Mouse (Mus musculus) kidney, adult 2 months (tissue): ENCODE data around the gene Hmox2. TPM values are rescaled to one million over a fixed set of nuclear protein-coding genes. Genes with fewer than 3 reads are reported as not detected.

Experiments
- DNase-seq: peaks from one replicate; pipeline ENCODE4 v3.0.0; 2021
- H3K27ac ChIP-seq: fragments of 200-500 bp; 2 replicates; pipeline ENCODE4 v1.5.1; 2012; ENCODE audit warnings: low read depth, low read length, control low read depth, inconsistent platforms; ENCODE audit not compliant: insufficient read depth
- H3K27me3 ChIP-seq: fragments of 200-500 bp; replicated peaks from 2 replicates; pipeline ENCODE4 v1.6.1; 2012; ENCODE audit warnings: mild to moderate bottlenecking, moderate library complexity, low read length, inconsistent platforms; ENCODE audit not compliant: control insufficient read depth, insufficient read depth
- H3K36me3 ChIP-seq: fragments of 200-500 bp; 2 replicates; pipeline ENCODE4 v1.6.1; 2012; ENCODE audit warnings: mild to moderate bottlenecking, moderate library complexity, low read length, inconsistent platforms; ENCODE audit not compliant: control insufficient read depth, insufficient read depth
- H3K4me1 ChIP-seq: fragments of 200-500 bp; 2 replicates; pipeline ENCODE4 v1.6.1; 2011; ENCODE audit warnings: low read length; ENCODE audit not compliant: control insufficient read depth, insufficient read depth
- H3K4me3 ChIP-seq: fragments of 200-500 bp; 2 replicates; pipeline ENCODE4 v1.5.1; 2011; ENCODE audit warnings: mild to moderate bottlenecking, low read depth, low read length, control low read depth; ENCODE audit not compliant: insufficient read depth
- CTCF ChIP-seq: fragments of 200-500 bp; conservative IDR thresholded peaks from 2 replicates; pipeline ENCODE4 v1.5.1; 2011; ENCODE audit warnings: low read depth, mild to moderate bottlenecking, control low read depth, low read length, moderate library complexity, mixed read lengths; ENCODE audit not compliant: insufficient read depth, insufficient read length
- POLR2A ChIP-seq: fragments of 200-500 bp; IDR thresholded peaks from one replicate; pipeline ENCODE4 v1.6.1; 2011; ENCODE audit warnings: low read depth, low read length, control low read depth
- WGBS: fragments of 180-500 bp; shearing (Covaris S2); methylation state at CpG from one replicate; pipeline ENCODE4 v1.1.7; 2018; 5-methylcytosine and 5-hydroxymethylcytosine counted together
- polyA plus RNA-seq: library from polyadenylated mRNA; depleted of rRNA; stranded (reverse); fragments of >200 nt; gene quantifications from 2 replicates; pipeline ENCODE4 v1.2.3, GENCODE M21; 2012

The Hmox2 gene
- polyA plus RNA-seq, 1 experiment, result 70.7 TPM

- no peak for TF ChIP-seq POLR2A
- 14% methylated on average over 1 of the region's 1 CpGs for WGBS
- Histone ChIP-seq H3K4me3 (no peak overlapping the region), H3K4me1 (peaks cover 20% of the 10 kb centered on the region), H3K36me3 (peaks cover 3% of the 10 kb centered on the region), H3K27ac (no peak overlapping the region), H3K27me3 (no peaks in the 10 kb centered on the region)
- DNase-seq, result peak; percentile 55
These were observed 47.3 kb downstream of the Hmox2 start for GRCm38 (mm10) chr16:4773289-4773970.

GRCm38 (mm10) chr16:4777171-4777904, 51.2 kb downstream of the Hmox2 start:
- WGBS, result 75% methylated on average over 3 of the region's 3 CpGs
- Histone ChIP-seq H3K27me3 (no peaks in the 10 kb centered on the region), H3K27ac (no peak overlapping the region), H3K36me3 (no peaks in the 10 kb centered on the region; the same call in 1 of the 2 replicates), H3K4me1 (peaks cover 29% of the 10 kb centered on the region), H3K4me3 (no peak overlapping the region)
- TF ChIP-seq POLR2A (no peak), CTCF (no peak)
- peak; percentile 61 for DNase-seq

GRCm38 (mm10) chr16:4777905-4778609, 51.9 kb downstream of the Hmox2 start:
- no peak for TF ChIP-seq POLR2A
- no peak for TF ChIP-seq CTCF
- peak; percentile 85 for DNase-seq
- Histone ChIP-seq H3K27ac (no peak overlapping the region), H3K4me1 (peaks cover 30% of the 10 kb centered on the region), H3K4me3 (no peak overlapping the region), H3K36me3 (no peaks in the 10 kb centered on the region), H3K27me3 (no peaks in the 10 kb centered on the region)
- WGBS, result 78% methylated on average over 4 of the region's 4 CpGs

- no peak for DNase-seq
- 81% methylated on average over 4 of the region's 4 CpGs for WGBS
- Histone ChIP-seq H3K4me1 (peaks cover 38% of the 10 kb centered on the region), H3K27me3 (no peaks in the 10 kb centered on the region), H3K27ac (no peak overlapping the region), H3K36me3 (no peaks in the 10 kb centered on the region), H3K4me3 (no peak overlapping the region)
- TF ChIP-seq CTCF, result no peak
- TF ChIP-seq POLR2A, result no peak
These were observed 52.8 kb downstream of the Hmox2 start for GRCm38 (mm10) chr16:4778940-4779339.

GRCm38 (mm10) chr16:4781524-4782196, 55.5 kb downstream of the Hmox2 start:
- Histone ChIP-seq H3K27me3 (no peaks in the 10 kb centered on the region), H3K27ac (no peak overlapping the region), H3K4me1 (peaks cover 41% of the 10 kb centered on the region), H3K4me3 (no peak overlapping the region), H3K36me3 (no peaks in the 10 kb centered on the region)
- peak; percentile 88 for DNase-seq
- WGBS, result 33% methylated on average over 5 of the region's 5 CpGs
- TF ChIP-seq POLR2A, result no peak
- TF ChIP-seq CTCF, result no peak

GRCm38 (mm10) chr16:4782515-4782914, 56.4 kb downstream of the Hmox2 start:
- Histone ChIP-seq H3K36me3 (no peaks in the 10 kb centered on the region), H3K4me1 (peaks cover 34% of the 10 kb centered on the region), H3K27ac (no peak overlapping the region), H3K27me3 (no peaks in the 10 kb centered on the region), H3K4me3 (no peak overlapping the region)
- no peak for TF ChIP-seq POLR2A
- DNase-seq, result no peak

DNA sequence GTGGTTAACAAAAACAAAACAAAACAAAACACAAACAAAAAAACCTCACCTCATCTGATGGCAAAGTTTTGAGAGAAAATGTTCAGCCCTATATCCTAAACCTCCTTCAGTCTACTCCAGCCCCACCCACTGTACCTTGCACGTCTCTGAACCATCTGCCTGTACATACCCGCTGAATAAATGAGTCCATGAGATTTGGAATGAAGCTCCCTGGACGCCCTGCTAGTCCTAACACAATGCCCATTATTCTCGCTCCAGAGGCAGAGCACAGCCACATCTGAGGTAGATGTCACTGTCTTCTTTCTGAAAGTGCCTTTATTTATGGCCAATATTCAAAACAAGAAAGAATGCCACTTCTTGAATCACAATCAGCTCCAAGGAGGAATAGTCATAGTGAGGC, 59.5 kb downstream of the Hmox2 start:
- Histone ChIP-seq H3K4me3 (no peak overlapping the region), H3K36me3 (no peaks in the 10 kb centered on the region), H3K4me1 (peaks cover 32% of the 10 kb centered on the region), H3K27me3 (no peaks in the 10 kb centered on the region), H3K27ac (no peak overlapping the region)
- no peak for DNase-seq
- WGBS, result 39% methylated on average over 4 of the region's 4 CpGs
- TF ChIP-seq POLR2A (no peak), CTCF (no peak)
